Mouse (Mus musculus) bone marrow macrophage, adult 2 months (primary cell): ENCODE results near the gene Dnajc6.

Source experiments
- CTCF ChIP-seq: IDR thresholded peaks from 2 replicates; pipeline ENCODE4 v1.5.1; 2012; ENCODE audit warnings: low read depth, mild to moderate bottlenecking, low read length, moderate library complexity
- POLR2A ChIP-seq: IDR thresholded peaks from 2 replicates; pipeline ENCODE4 v1.6.1; 2012; ENCODE audit warnings: mild to moderate bottlenecking, low read depth, low read length, borderline replicate concordance

DNA sequence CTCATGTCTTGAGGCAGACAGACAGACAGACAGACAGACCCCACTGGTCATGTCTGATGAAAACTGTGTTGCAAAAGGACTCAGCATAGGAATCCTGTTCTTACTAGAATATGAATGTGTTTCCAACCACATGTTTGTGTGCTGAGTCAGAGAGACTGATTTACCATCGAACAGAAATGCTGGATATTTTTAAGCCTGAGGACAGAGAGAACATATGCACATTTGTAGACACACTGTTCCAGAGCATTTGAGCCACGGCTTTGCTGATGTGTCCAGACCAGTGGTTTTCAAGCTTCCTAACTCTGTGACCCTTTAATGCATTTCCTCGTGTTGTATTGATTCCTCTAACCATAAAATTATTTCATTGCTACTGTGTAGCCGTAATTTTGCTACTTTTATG, 146.8 kb downstream of the Dnajc6 start:
- TF ChIP-seq CTCF: no peak
- TF ChIP-seq POLR2A: no peak
